Mouse (Mus musculus) ES-Bruce4 (cell line): ENCODE data around the gene Primpol.

ENCODE experiments used
- CTCF ChIP-seq: IDR thresholded peaks from one replicate; pipeline ENCODE4 v1.8.1; 2011; ENCODE audit warnings: low read depth, low read length
- EP300 ChIP-seq: IDR thresholded peaks from 2 replicates; pipeline ENCODE4 v1.6.1; 2011; ENCODE audit warnings: low read depth, low read length; ENCODE audit not compliant: insufficient read depth
- POLR2A ChIP-seq: IDR thresholded peaks from one replicate; pipeline ENCODE4 v1.8.1; 2011; ENCODE audit warnings: low read length; ENCODE audit not compliant: insufficient read depth

DNA sequence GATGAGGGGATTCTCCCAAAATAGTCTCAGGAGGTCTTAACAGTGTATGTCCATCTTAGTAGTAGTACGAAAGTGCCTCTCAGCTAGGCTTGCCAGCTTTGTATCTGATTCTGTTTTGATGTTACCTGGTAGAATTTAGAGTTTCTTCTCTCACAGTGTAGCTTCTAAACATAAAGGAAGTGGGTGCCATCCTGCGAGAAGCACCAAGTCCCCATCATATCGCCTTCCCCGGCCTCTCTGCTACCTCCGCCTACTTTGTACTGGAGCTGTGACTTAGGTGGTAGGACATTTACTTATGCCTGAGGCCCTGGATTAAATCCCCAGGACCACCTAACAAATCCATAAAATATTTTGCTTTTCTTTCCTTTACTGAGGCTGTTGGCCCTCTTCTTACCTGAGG, 9.6 kb upstream of the Primpol start:
- TF ChIP-seq CTCF (no peak), POLR2A (no peak), EP300 (no peak)
